Mouse (Mus musculus): Measurements from ENCODE around the gene Naa35. TPM values are rescaled to one million over a fixed set of nuclear protein-coding genes. Genes with fewer than 3 reads are reported as not detected.

Gene Naa35
- polyA plus RNA-seq, 1 experiment, result 16.2 TPM

DNA sequence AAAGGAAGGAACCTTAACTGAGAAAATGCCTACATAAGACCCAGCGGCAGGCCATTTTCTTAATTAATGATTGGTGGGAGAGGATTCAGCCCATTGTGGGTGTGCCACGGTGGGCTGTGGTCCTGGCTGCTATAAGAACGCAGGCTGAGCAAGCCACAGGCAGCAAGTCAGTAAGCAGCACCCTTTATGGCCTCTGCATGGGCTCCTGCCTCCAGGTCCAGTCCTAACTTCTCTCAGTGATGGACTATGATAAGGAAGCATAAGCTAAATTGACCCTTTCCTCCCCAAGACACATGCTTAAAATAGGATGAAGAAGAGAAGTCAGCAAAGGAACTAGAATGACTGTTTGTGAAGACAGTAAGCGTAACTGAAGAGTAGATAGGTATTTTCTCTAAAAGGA is 30.1 kb downstream of the Naa35 start:
- Histone ChIP-seq H3K4me3 (ENCODE audit: extremely low read depth, insufficient read depth, insufficient read length) (no peak overlapping the region), H3K4me1 (ENCODE audit: control insufficient read depth, insufficient read depth, insufficient read length) (no peaks in the 10 kb centered on the region), H3K36me3 (ENCODE audit: control insufficient read depth, insufficient read depth, low read length) (peaks cover 20% of the 10 kb centered on the region), H3K27ac (ENCODE audit: insufficient read depth, low read length) (no peak overlapping the region), H3K27me3 (ENCODE audit: control insufficient read depth, insufficient read depth, low read length) (no peaks in the 10 kb centered on the region)
- 98% methylated on average over 4 of the region's 4 CpGs for WGBS
- DNase-seq (ENCODE audit: low read depth in 1 of 2, low spot score in 2 of 2), result no peak
- TF ChIP-seq CTCF (IDR thresholded peaks at IDR 0.05; ENCODE audit: extremely low read depth, insufficient read depth, insufficient read length, insufficient replicate concordance), result no peak
- TF ChIP-seq POLR2A (IDR thresholded peaks at IDR 0.05; ENCODE audit: low read depth, low read length), result no peak

DNA sequence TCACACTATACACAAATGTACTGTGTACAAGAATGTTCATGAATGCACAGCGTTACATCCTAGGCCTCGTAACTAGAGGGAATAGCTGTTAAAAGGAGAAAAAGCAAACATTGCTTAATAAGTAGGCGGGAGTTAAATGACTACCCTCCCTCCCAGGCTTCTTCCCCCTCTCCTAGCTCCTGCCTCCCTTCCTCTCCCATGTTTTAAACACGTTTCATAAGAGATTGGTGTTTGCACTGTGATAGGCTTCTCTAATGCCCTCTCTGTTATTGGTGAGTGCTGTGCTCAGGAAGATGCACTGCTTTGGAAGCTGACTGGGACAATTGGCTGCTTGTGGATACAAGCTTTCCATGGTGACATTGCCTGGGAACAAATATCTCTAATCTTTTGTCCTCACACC is 30.5 kb downstream of the Naa35 start:
- H3K4me1 ChIP-seq (ENCODE audit: control insufficient read depth, insufficient read depth, insufficient read length), result no peaks in the 10 kb centered on the region
- H3K36me3 ChIP-seq (ENCODE audit: control insufficient read depth, insufficient read depth, low read length), result peaks cover 18% of the 10 kb centered on the region
- H3K27ac ChIP-seq (ENCODE audit: insufficient read depth, low read length), result no peak overlapping the region
- TF ChIP-seq CTCF (IDR thresholded peaks at IDR 0.05; ENCODE audit: extremely low read depth, insufficient read depth, insufficient read length, insufficient replicate concordance) (no peak), POLR2A (IDR thresholded peaks at IDR 0.05; ENCODE audit: low read depth, low read length) (no peak)
- 83% methylated on average over 4 of the region's 4 CpGs for WGBS
- no peak for DNase-seq (ENCODE audit: low read depth in 1 of 2, low spot score in 2 of 2)
- H3K4me3 ChIP-seq (ENCODE audit: extremely low read depth, insufficient read depth, insufficient read length), result no peak overlapping the region
- H3K27me3 ChIP-seq (ENCODE audit: control insufficient read depth, insufficient read depth, low read length), result no peaks in the 10 kb centered on the region

DNA sequence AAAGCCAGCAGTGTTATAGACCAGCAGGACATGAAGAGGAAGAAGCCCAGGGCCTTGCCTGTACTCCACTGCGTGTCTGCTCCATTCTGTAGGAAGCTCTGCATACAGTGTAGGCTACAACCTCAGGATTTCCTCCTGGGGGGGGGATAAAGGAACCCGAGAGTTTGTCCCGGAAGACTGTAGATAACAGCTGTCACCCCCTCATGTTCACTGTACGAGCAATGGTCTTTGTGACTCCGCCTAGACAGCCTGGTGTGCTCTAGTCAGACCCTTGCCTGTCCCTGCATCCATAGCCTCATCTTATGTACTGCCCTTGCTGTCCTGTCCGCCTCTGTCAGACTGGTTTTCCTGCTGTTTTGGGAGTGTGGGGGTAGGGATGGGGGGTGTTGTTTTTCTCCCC is 33.4 kb downstream of the Naa35 start:
- H3K36me3 ChIP-seq (ENCODE audit: control insufficient read depth, insufficient read depth, low read length), result peaks cover 22% of the 10 kb centered on the region
- 94% methylated on average over 6 of the region's 6 CpGs for WGBS

DNA sequence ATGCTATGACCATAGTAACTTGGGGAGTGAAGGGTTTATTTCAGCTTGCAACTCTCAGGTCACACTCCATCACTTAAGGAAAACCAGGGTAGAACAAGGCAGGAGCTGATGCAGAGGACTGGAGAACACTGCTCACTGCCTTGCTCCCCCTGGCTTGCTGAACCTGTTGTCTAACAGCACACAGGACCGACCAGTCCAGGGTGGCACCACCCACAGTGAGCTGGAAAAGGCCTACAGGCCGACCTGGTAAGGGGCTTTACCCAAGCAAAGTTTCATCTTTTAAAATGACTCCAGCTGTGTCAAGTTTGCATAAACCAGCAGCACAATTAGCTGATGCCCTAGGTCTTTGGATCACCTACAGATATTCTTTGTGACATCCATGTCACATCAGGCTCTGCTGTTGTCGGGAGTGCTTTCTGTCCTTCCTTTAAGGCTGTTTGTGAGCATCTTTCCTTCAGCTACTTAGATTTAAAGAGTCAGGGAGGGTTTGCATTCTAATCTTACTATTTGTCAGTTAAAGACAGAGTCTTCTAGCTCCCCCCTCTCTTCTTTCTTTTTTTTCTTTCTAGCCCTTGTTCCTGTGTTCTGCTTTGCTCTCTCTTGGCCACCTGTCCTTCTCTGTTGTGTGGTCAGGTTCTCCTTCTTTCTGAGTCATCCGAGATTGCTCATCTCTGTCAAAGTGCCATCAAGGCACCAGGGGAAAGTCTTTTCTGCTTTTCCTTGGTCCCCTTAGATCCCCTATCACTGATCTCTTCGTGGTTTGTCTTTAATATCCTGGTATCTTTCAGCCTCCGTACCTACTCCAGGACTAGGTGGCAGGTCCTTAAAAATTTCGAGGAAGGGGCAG is 36.8 kb downstream of the Naa35 start:
- peaks cover 29% of the 10 kb centered on the region for H3K36me3 ChIP-seq (ENCODE audit: control insufficient read depth, insufficient read depth, low read length)
- no peak overlapping the region for H3K27ac ChIP-seq (ENCODE audit: insufficient read depth, low read length)
- TF ChIP-seq POLR2A (IDR thresholded peaks at IDR 0.05; ENCODE audit: low read depth, low read length), result no peak
- TF ChIP-seq CTCF (IDR thresholded peaks at IDR 0.05; ENCODE audit: extremely low read depth, insufficient read depth, insufficient read length, insufficient replicate concordance), result no peak
- no peak overlapping the region for H3K4me3 ChIP-seq (ENCODE audit: extremely low read depth, insufficient read depth, insufficient read length)
- H3K4me1 ChIP-seq (ENCODE audit: control insufficient read depth, insufficient read depth, insufficient read length), result no peaks in the 10 kb centered on the region
- DNase-seq (ENCODE audit: low read depth in 1 of 2, low spot score in 2 of 2), result no peak
- no peaks in the 10 kb centered on the region for H3K27me3 ChIP-seq (ENCODE audit: control insufficient read depth, insufficient read depth, low read length)
- WGBS, result 89% methylated on average over 7 of the region's 7 CpGs

More for the DNA sequence above, 33.4 kb downstream of the Naa35 start:
- Histone ChIP-seq H3K4me3 (ENCODE audit: extremely low read depth, insufficient read depth, insufficient read length) (no peak overlapping the region), H3K27ac (ENCODE audit: insufficient read depth, low read length) (no peak overlapping the region), H3K4me1 (ENCODE audit: control insufficient read depth, insufficient read depth, insufficient read length) (no peaks in the 10 kb centered on the region), H3K27me3 (ENCODE audit: control insufficient read depth, insufficient read depth, low read length) (no peaks in the 10 kb centered on the region)
- no peak for DNase-seq (ENCODE audit: low read depth in 1 of 2, low spot score in 2 of 2)
- no peak for TF ChIP-seq CTCF (IDR thresholded peaks at IDR 0.05; ENCODE audit: extremely low read depth, insufficient read depth, insufficient read length, insufficient replicate concordance)
- no peak for TF ChIP-seq POLR2A (IDR thresholded peaks at IDR 0.05; ENCODE audit: low read depth, low read length)

DNA sequence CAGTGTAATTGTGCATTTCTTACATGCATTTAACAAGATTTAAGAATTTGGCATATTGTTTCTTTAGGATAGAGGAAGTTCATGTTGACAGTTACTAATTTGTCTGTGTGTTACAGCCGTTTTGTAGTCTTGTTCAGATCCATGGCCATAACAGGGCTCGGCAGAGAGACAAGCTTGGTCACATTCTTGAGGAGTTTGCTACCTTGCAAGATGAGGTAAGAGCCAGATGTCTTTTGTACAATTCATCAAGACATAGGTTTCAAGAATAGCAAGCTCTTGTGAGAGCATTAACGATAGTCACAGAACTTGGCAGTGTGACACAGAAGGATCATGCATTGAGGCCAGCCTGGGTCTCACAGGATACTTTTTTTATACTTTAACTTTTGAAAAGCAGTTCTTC is 39.3 kb downstream of the Naa35 start:
- no peaks in the 10 kb centered on the region for H3K4me1 ChIP-seq (ENCODE audit: control insufficient read depth, insufficient read depth, insufficient read length)
- 90% methylated on average over 3 of the region's 3 CpGs for WGBS
- H3K36me3 ChIP-seq (ENCODE audit: control insufficient read depth, insufficient read depth, low read length), result peaks cover 32% of the 10 kb centered on the region
- H3K27me3 ChIP-seq (ENCODE audit: control insufficient read depth, insufficient read depth, low read length), result no peaks in the 10 kb centered on the region
- no peak overlapping the region for H3K4me3 ChIP-seq (ENCODE audit: extremely low read depth, insufficient read depth, insufficient read length)
- TF ChIP-seq CTCF (IDR thresholded peaks at IDR 0.05; ENCODE audit: extremely low read depth, insufficient read depth, insufficient read length, insufficient replicate concordance) (no peak), POLR2A (IDR thresholded peaks at IDR 0.05; ENCODE audit: low read depth, low read length) (no peak)
- no peak overlapping the region for H3K27ac ChIP-seq (ENCODE audit: insufficient read depth, low read length)
- no peak for DNase-seq (ENCODE audit: low read depth in 1 of 2, low spot score in 2 of 2)

DNA sequence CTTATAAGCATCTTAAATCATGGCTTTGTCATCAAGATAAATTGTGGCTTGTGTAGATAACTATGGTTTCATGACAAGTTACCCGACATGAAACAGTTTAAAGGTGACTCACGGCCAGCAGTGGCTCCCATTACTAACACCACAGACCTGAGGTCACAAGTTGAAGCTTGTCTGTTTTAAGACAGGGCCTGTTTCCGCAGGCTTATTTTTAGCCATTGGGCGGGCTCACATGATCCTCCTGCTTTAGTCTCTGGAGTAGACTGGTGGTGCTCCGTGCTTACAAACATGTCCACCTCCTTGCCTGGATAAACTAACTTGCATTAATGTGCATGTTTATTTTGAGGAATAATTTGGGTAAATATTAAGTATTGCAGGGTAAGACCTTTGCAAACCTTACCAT is 39.8 kb downstream of the Naa35 start:
- Histone ChIP-seq H3K27me3 (ENCODE audit: control insufficient read depth, insufficient read depth, low read length) (no peaks in the 10 kb centered on the region), H3K4me3 (ENCODE audit: extremely low read depth, insufficient read depth, insufficient read length) (no peak overlapping the region), H3K27ac (ENCODE audit: insufficient read depth, low read length) (no peak overlapping the region), H3K36me3 (ENCODE audit: control insufficient read depth, insufficient read depth, low read length) (peaks cover 32% of the 10 kb centered on the region), H3K4me1 (ENCODE audit: control insufficient read depth, insufficient read depth, insufficient read length) (no peaks in the 10 kb centered on the region)
- WGBS, result 92% methylated on average over 5 of the region's 5 CpGs
- TF ChIP-seq CTCF (IDR thresholded peaks at IDR 0.05; ENCODE audit: extremely low read depth, insufficient read depth, insufficient read length, insufficient replicate concordance) (no peak), POLR2A (IDR thresholded peaks at IDR 0.05; ENCODE audit: low read depth, low read length) (no peak)
- no peak for DNase-seq (ENCODE audit: low read depth in 1 of 2, low spot score in 2 of 2)

DNA sequence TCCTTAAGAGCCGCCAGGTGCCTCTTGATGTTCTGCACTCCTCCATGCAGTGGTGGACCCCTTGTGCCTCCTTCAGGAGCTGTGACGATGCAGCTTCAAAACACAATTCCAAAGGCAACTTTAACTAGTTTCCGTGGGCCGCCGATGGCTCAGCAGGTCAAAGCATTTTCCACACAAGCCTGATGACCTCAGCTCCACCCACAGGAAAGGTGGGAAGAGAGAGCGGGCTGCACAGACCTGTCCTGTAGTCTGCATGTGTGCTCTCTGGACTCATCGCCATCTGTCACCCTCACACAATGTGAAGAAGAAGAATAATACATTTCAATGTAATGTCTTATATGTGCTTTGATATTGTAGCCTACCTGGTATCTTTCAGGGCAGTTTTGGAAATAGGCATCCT is 41.7 kb downstream of the Naa35 start:
- no peak for DNase-seq (ENCODE audit: low read depth in 1 of 2, low spot score in 2 of 2)
- TF ChIP-seq POLR2A (IDR thresholded peaks at IDR 0.05; ENCODE audit: low read depth, low read length) (no peak), CTCF (IDR thresholded peaks at IDR 0.05; ENCODE audit: extremely low read depth, insufficient read depth, insufficient read length, insufficient replicate concordance) (no peak)
- WGBS, result 91% methylated on average over 7 of the region's 7 CpGs
- H3K4me1 ChIP-seq (ENCODE audit: control insufficient read depth, insufficient read depth, insufficient read length), result no peaks in the 10 kb centered on the region
- no peak overlapping the region for H3K27ac ChIP-seq (ENCODE audit: insufficient read depth, low read length)
- H3K27me3 ChIP-seq (ENCODE audit: control insufficient read depth, insufficient read depth, low read length), result no peaks in the 10 kb centered on the region
- H3K4me3 ChIP-seq (ENCODE audit: extremely low read depth, insufficient read depth, insufficient read length), result no peak overlapping the region
- H3K36me3 ChIP-seq (ENCODE audit: control insufficient read depth, insufficient read depth, low read length), result peaks cover 34% of the 10 kb centered on the region
